1 mouse cellular context compared by ENCODE assay signal in the genomic region with DNA sequence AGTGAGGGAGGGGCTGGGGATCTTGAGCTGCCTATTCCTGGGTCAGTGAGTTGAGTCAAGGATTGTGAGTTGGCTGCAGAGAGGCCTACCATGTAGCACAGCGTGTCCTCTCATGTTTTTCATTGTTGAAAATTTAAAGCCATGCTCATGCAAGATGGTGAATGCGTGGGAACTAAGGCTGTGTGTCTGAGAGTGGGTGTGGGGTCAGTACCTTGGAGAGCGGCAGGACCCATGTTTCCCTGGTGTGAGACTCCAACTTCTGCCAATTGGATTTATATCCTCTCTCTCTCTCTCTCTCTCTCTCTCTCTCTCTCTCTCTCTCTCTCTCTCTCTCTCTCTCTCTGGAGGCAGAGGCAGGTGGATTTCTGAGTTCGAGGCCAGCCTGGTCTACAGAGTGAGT.
TF ChIP-seq lines count a peak whose summit lies in the region.

No protein-coding gene starts in this region.

TF ChIP-seq in MEL, 35 proteins besides CTCF, POLR2A, EP300 and RAD21:
- no peak for TF ChIP-seq MEF2A (IDR thresholded peaks at IDR 0.05; ENCODE audit: extremely low read depth, insufficient replicate concordance, low read depth, low read length, poor library complexity, severe bottlenecking)
- TF ChIP-seq ZC3H11A (IDR thresholded peaks at IDR 0.05; ENCODE audit: low read depth, low read length), result no peak
- no peak for TF ChIP-seq RCOR1 (IDR thresholded peaks at IDR 0.05; ENCODE audit: low read depth, low read length)
- TF ChIP-seq ZNF384 (IDR thresholded peaks at IDR 0.05; ENCODE audit: low read depth, low read length), result no peak
- no peak for TF ChIP-seq POLR2AphosphoS2 (IDR thresholded peaks at IDR 0.05; ENCODE audit: low read length)
- peak; percentile 29; the same call in 1 of the 2 replicates for TF ChIP-seq SIN3A (IDR thresholded peaks at IDR 0.05; ENCODE audit: low read length)
- TF ChIP-seq SMC3 (IDR thresholded peaks at IDR 0.05; ENCODE audit: low read depth, low read length), result no peak
- TF ChIP-seq KAT2A (conservative IDR thresholded peaks at IDR 0.05; ENCODE audit: low read depth, low read length), result no peak
